Mouse (Mus musculus) liver, postnatal 0 days (tissue): ENCODE data around the gene Smtnl1. TPM values are rescaled to one million over a fixed set of nuclear protein-coding genes. Genes with fewer than 3 reads are reported as not detected.
A peak's percentile ranks its signal among the peaks of the same experiment; 100 is the strongest.

Source experiments
- ATAC-seq: fragments of 200-750 bp; cut with Nextera tagmentation; 2 replicates; pipeline ENCODE4 v1.8.0; 2017; ENCODE audit warnings: mild to moderate bottlenecking, moderate library complexity
- DNase-seq: peaks from one replicate; pipeline ENCODE4 v3.0.0-alpha.2; 2016
- H3K27ac ChIP-seq: fragments of 300-500 bp; sonication (generic); 2 replicates; pipeline ENCODE4 v1.5.1; 2014; ENCODE audit warnings: antibody characterized with exemption, moderate library complexity, mild to moderate bottlenecking, low read depth
- H3K27me3 ChIP-seq: fragments of 300-500 bp; sonication (generic); 2 replicates; pipeline ENCODE4 v1.6.1; 2014; ENCODE audit warnings: low read length, control low read depth, mixed read lengths; ENCODE audit not compliant: insufficient read depth
- H3K36me3 ChIP-seq: fragments of 300-500 bp; sonication (generic); replicated peaks from 2 replicates; pipeline ENCODE4 v1.6.1; 2014; ENCODE audit warnings: mild to moderate bottlenecking, control low read depth, low read length, moderate library complexity, mixed read lengths; ENCODE audit not compliant: insufficient read depth
- H3K4me1 ChIP-seq: fragments of 300-500 bp; sonication (generic); 2 replicates; pipeline ENCODE4 v1.6.1; 2014; ENCODE audit warnings: antibody characterized with exemption, mild to moderate bottlenecking, control low read depth; ENCODE audit not compliant: insufficient read depth
- H3K4me2 ChIP-seq: fragments of 300-500 bp; sonication (generic); 2 replicates; pipeline ENCODE4 v1.6.1; 2014; ENCODE audit warnings: low read depth, mild to moderate bottlenecking, low read length, moderate library complexity, mixed read lengths
- H3K4me3 ChIP-seq: fragments of 300-500 bp; sonication (generic); 2 replicates; pipeline ENCODE4 v1.5.1; 2014; ENCODE audit warnings: low read depth, low read length
- H3K9ac ChIP-seq: fragments of 300-500 bp; sonication (generic); replicated peaks from 2 replicates; pipeline ENCODE4 v1.6.1; 2014; ENCODE audit warnings: mild to moderate bottlenecking, moderate library complexity
- H3K9me3 ChIP-seq: fragments of 300-500 bp; sonication (generic); 2 replicates; pipeline ENCODE4 v1.6.1; 2016; ENCODE audit warnings: mild to moderate bottlenecking, control low read depth, low read length, mixed read lengths
- CTCF ChIP-seq: sonication (generic); IDR thresholded peaks from 2 replicates; pipeline ENCODE4 v1.5.1; 2016; ENCODE audit warnings: antibody characterized with exemption, low read depth
- EP300 ChIP-seq: IDR thresholded peaks from 2 replicates; pipeline ENCODE4 v1.6.1; 2016; ENCODE audit warnings: antibody characterized with exemption, low read depth, mild to moderate bottlenecking
- WGBS: fragments of 180-500 bp; shearing (Covaris S2); extraction: QIAGEN DNeasy Blood & Tissue Kit; methylation state at CpG from one replicate; pipeline ENCODE4 v1.1.7; 2014; ENCODE audit not compliant: insufficient replicate concordance; 5-methylcytosine and 5-hydroxymethylcytosine counted together
- polyA plus RNA-seq: library from polyadenylated mRNA; unstranded; fragments of >200 nt; fragmentation: Nextera tagmentation; extraction: Ambion mirVana; gene quantifications from 2 replicates; pipeline ENCODE4 v1.2.1, GENCODE M21; 2015

Smtnl1 gene
- polyA plus RNA-seq, 1 experiment from 2014 or later: 0.15 TPM

GRCm38 (mm10) chr2:84838993-84839980, 16.8 kb upstream of the Smtnl1 start:
- H3K4me3 ChIP-seq: peak overlapping the region; percentile 89
- peak; percentile 17; the same call in 1 of the 2 replicates for TF ChIP-seq CTCF
- peak; percentile 39; the same call in 1 of the 2 replicates for TF ChIP-seq EP300
- peak overlapping the region; percentile 97 for H3K9ac ChIP-seq
- peak overlapping the region; percentile 93 for H3K27ac ChIP-seq
- no peaks in the 10 kb centered on the region for H3K27me3 ChIP-seq
- ATAC-seq (peak; percentile 30), DNase-seq (peak; percentile 80)
- WGBS: 2% methylated on average over 46 of the region's 47 CpGs
- peaks cover 9% of the 10 kb centered on the region; the same call in 1 of the 2 replicates for H3K36me3 ChIP-seq
- no peaks in the 10 kb centered on the region for H3K9me3 ChIP-seq
- peak overlapping the region; percentile 89 for H3K4me2 ChIP-seq
- peaks cover 35% of the 10 kb centered on the region for H3K4me1 ChIP-seq

- 13% methylated on average over 10 of the region's 10 CpGs for WGBS
- Histone ChIP-seq H3K4me1 (peaks cover 29% of the 10 kb centered on the region), H3K4me3 (peak within 1 kb of the TSS; percentile 89), H3K9me3 (no peaks in the 10 kb centered on the region), H3K36me3 (peaks cover 2% of the 10 kb centered on the region; the same call in 1 of the 2 replicates), H3K27ac (peak within 1 kb of the TSS; percentile 93), H3K9ac (peak within 1 kb of the TSS; percentile 97), H3K4me2 (peak within 1 kb of the TSS; percentile 89), H3K27me3 (no peaks in the 10 kb centered on the region)
- ATAC-seq (no peak), DNase-seq (no peak)
- TF ChIP-seq EP300 (no peak), CTCF (no peak)
Measured at GRCm38 (mm10) chr2:84838593-84838949, 16.1 kb upstream of the Smtnl1 start, which contains the start of gene Slc43a1. Gene Slc43a1 (plus strand): TSS chr2:84838850.

- H3K27ac ChIP-seq: no peak overlapping the region
Measured at GRCm38 (mm10) chr2:84837817-84838592, 15.6 kb upstream of the Smtnl1 start.

GRCm38 (mm10) chr2:84837107-84837506, 14.7 kb upstream of the Smtnl1 start:
- no peak overlapping the region for H3K4me2 ChIP-seq
- TF ChIP-seq EP300: no peak
- no peak for TF ChIP-seq CTCF
- H3K9me3 ChIP-seq: no peaks in the 10 kb centered on the region
- no peak for DNase-seq
- H3K4me1 ChIP-seq: peaks cover 30% of the 10 kb centered on the region
- H3K27me3 ChIP-seq: no peaks in the 10 kb centered on the region
- 64% methylated on average over 8 of the region's 8 CpGs for WGBS
- no peak for ATAC-seq
- 0 out of 2 replicates have a peak, but pooled peaks cover under 1% of the 10 kb centered on the region for H3K36me3 ChIP-seq
- 0 out of 2 replicates have a peak overlapping the region, but pooled peaks have one; percentile 1 for H3K27ac ChIP-seq
- H3K4me3 ChIP-seq: no peak overlapping the region
- H3K9ac ChIP-seq: no peak overlapping the region

More at GRCm38 (mm10) chr2:84837817-84838592, 15.6 kb upstream of the Smtnl1 start:
- TF ChIP-seq CTCF (no peak), EP300 (no peak)
- H3K9me3 ChIP-seq: no peaks in the 10 kb centered on the region
- H3K4me3 ChIP-seq: 0 out of 2 replicates have a peak overlapping the region, but pooled peaks have one; percentile 89
- no peak for DNase-seq
- H3K4me1 ChIP-seq: peaks cover 29% of the 10 kb centered on the region
- H3K9ac ChIP-seq: 0 out of 2 replicates have a peak overlapping the region, but pooled peaks have one; percentile 97
- H3K27me3 ChIP-seq: no peaks in the 10 kb centered on the region
- H3K4me2 ChIP-seq: peak overlapping the region; percentile 89
- 0 out of 2 replicates have a peak, but pooled peaks cover 2% of the 10 kb centered on the region for H3K36me3 ChIP-seq
- no peak for ATAC-seq
- WGBS: 28% methylated on average over 9 of the region's 9 CpGs

- ATAC-seq: peak; percentile 70
- TF ChIP-seq CTCF (peak; percentile 97), EP300 (0 out of 2 replicates have a peak, but pooled peaks have one; percentile 14)
- peak; percentile 86 for DNase-seq
- H3K4me2 ChIP-seq: no peak overlapping the region
- WGBS: 31% methylated on average over 10 of the region's 10 CpGs
- H3K9ac ChIP-seq: 0 out of 2 replicates have a peak overlapping the region, but pooled peaks have one; percentile 2
- H3K4me3 ChIP-seq: no peak overlapping the region
- no peaks in the 10 kb centered on the region for H3K9me3 ChIP-seq
- peaks cover 14% of the 10 kb centered on the region for H3K36me3 ChIP-seq
- no peaks in the 10 kb centered on the region for H3K27me3 ChIP-seq
- H3K27ac ChIP-seq: peak overlapping the region; percentile 68
- peaks cover 15% of the 10 kb centered on the region for H3K4me1 ChIP-seq
Measured at GRCm38 (mm10) chr2:84831666-84832391, 9.4 kb upstream of the Smtnl1 start.
